Mouse (Mus musculus) myocyte (in vitro differentiated cells): ENCODE data around the gene Kcnc1.

ENCODE experiments used
- E2F4 ChIP-seq: IDR thresholded peaks from one replicate; pipeline ENCODE4 v1.6.1; 2011; ENCODE audit warnings: mild to moderate bottlenecking, control low read depth, moderate library complexity; ENCODE audit not compliant: insufficient read depth
- POLR2A ChIP-seq: IDR thresholded peaks from one replicate; pipeline ENCODE4 v1.6.1; 2011; ENCODE audit warnings: low read depth, mild to moderate bottlenecking, control low read depth, moderate library complexity; ENCODE audit not compliant: insufficient read length
- POLR2AphosphoS2 ChIP-seq: IDR thresholded peaks from one replicate; pipeline ENCODE4 v1.6.1; 2011; ENCODE audit warnings: low read depth, control low read depth; ENCODE audit not compliant: insufficient read length
- SRF ChIP-seq: IDR thresholded peaks from one replicate; pipeline ENCODE4 v1.6.1; 2011; ENCODE audit warnings: low read depth; ENCODE audit not compliant: control insufficient read depth, insufficient read length
- TCF12 ChIP-seq: IDR thresholded peaks from one replicate; pipeline ENCODE4 v1.6.1; 2011; ENCODE audit warnings: mild to moderate bottlenecking, control low read depth; ENCODE audit not compliant: poor library complexity, insufficient read depth, severe bottlenecking
- TCF3 ChIP-seq: IDR thresholded peaks from one replicate; pipeline ENCODE4 v1.6.1; 2011; ENCODE audit warnings: low read depth, control low read depth; ENCODE audit not compliant: insufficient read length
- USF1 ChIP-seq: IDR thresholded peaks from one replicate; pipeline ENCODE4 v1.6.1; 2011; ENCODE audit warnings: low read depth, mild to moderate bottlenecking, control low read depth, moderate library complexity

DNA sequence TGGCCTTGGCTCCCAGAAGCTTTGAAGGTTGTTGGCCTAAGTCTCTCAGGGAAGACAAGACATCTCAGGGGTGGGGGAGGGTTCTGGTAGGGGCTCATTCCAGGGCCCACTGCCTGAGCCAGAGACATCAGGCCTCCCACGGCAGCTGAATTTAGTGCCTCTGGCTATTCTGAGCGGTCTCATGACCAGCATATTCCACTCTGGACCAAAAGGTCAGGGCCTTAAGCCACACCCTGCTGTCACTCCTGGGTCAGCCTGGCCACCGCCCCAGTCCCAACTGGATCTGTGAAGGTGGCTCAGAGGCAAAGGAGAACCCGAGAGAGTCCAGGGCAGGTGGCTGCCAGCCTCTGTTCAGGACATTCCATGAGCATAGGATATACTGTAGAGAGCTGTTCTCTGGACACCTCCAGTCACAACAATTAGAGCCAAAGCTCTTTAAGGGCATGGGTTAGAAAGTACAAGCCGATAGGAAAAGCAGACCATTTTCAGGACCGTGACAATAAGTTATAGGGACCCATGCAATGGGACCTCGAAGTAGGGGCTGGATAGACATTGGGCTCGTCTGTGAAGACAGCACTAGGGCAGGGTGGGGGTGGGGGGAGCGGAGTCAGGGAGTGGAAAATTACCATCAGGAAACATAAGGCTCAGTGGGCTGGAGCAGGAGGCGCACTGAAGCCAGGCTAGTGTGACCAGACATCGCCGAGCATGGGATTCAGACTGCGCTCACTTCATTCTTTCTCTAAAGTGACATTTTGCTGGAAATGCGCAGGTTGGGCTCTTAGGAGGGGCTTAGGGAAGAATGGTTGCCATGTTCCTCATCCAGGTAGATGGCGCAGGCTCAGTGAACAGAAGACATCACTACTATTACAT lies 7.6 kb downstream of the Kcnc1 start:
- TF ChIP-seq POLR2AphosphoS2 (no peak), POLR2A (no peak), TCF12 (no peak), SRF (no peak), E2F4 (no peak), USF1 (no peak), TCF3 (no peak)
